Mouse (Mus musculus): ENCODE results near the gene Epb42.

DNA sequence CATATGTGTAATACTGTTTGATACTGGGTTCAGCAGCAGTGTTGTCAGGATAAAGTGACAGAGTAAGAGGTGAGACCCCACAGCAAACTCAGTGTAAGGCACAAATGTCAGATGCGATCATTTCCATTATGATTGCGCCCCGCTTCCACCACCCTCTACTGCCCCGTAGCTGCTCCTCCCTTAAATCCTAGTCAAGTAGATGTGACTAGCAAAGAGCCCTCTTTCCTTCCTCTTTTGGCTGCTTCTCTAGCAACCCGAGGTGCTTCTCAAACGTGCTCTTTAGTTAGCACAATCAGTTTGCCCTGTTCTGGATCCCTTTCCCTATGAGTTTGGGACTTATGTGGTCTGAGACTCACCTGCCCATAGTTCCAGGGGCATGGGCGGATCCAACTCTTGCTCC, 37.9 kb upstream of the Epb42 start:
- no peak for TF ChIP-seq CTCF (IDR thresholded peaks at IDR 0.05; ENCODE audit: borderline replicate concordance, insufficient read depth, low read depth, low read length)
- no peak for TF ChIP-seq POLR2A (IDR thresholded peaks at IDR 0.05; ENCODE audit: borderline replicate concordance, insufficient read depth, low read length)
